In genomic region chr11:55404659-55405457, GRCm38 (mm10) we compare ENCODE assay signal across 12 mouse cellular contexts. TPM values are rescaled to one million over a fixed set of nuclear protein-coding genes. Genes with fewer than 3 reads are reported as not detected.
DNase-seq lines count a peak whose midpoint lies in the region; ATAC-seq lines count a peak whose summit lies in the region.
"Had no signal": no experiment of that assay in that cellular context is flagged by ENCODE, and none has a peak within 500 bp of the region (broad histone marks: within the 10 kb centered on the region; RNA-seq: fewer than 3 reads in every experiment).

No protein-coding gene starts in this region.

- H3K4me1 ChIP-seq in kidney, embryonic 14.5 days (ENCODE audit: control insufficient read depth, insufficient read depth, low read length), result 0 out of 2 replicates have a peak, but pooled peaks cover 5% of the 10 kb centered on the region
- H3K4me1 ChIP-seq in brown adipose tissue, adult 24 weeks (ENCODE audit: control insufficient read depth, insufficient read depth, insufficient read length, low read length), result peaks cover 32% of the 10 kb centered on the region
- peaks cover 16% of the 10 kb centered on the region; the same call in 1 of the 2 replicates for H3K4me1 ChIP-seq in lung, embryonic 15.5 days

- DNase-seq in kidney, adult 11 months, result no peak
- DNase-seq in ES-CJ7 (ENCODE audit: low read depth, low spot score), result peak; percentile 56
- DNase-seq in testis, postnatal 10 days (ENCODE audit: low spot score), result no peak
- no peak for DNase-seq in ovary, adult 18-20 months (ENCODE audit: low spot score)
- DNase-seq: cerebellum, adult 9-10 months; right cerebral cortex, postnatal 25 days; thymus, postnatal 14 days had no signal

- H3K27me3 ChIP-seq in kidney, embryonic 14.5 days (ENCODE audit: control insufficient read depth, insufficient read depth, low read length), result no peaks in the 10 kb centered on the region
- H3K27me3 ChIP-seq in lung, embryonic 15.5 days, result no peaks in the 10 kb centered on the region

- no peak overlapping the region for H3K4me3 ChIP-seq in kidney, embryonic 14.5 days (ENCODE audit: low read length)
- no peak overlapping the region for H3K4me3 ChIP-seq in brown adipose tissue, adult 24 weeks (ENCODE audit: insufficient read depth, low read depth, low read length)
- no peak overlapping the region for H3K4me3 ChIP-seq in lung, embryonic 15.5 days

- H3K36me3 ChIP-seq in kidney, embryonic 14.5 days (ENCODE audit: control insufficient read depth, insufficient read depth, low read length), result peaks cover 90% of the 10 kb centered on the region
- H3K36me3 ChIP-seq in lung, embryonic 15.5 days, result peaks cover 94% of the 10 kb centered on the region

- ATAC-seq in kidney, embryonic 14.5 days (ENCODE audit: low FRiP score, low TSS enrichment), result no peak
- ATAC-seq in lung, embryonic 15.5 days (ENCODE audit: borderline replicate concordance, extremely low read depth, low FRiP score, low TSS enrichment), result no peak
- ATAC-seq: inflammation-experienced regulatory T-cells, adult 6 months had no signal

- H3K27ac ChIP-seq in kidney, embryonic 14.5 days (ENCODE audit: low read depth, low read length), result peak overlapping the region; percentile 75
- peak overlapping the region; percentile 99 for H3K27ac ChIP-seq in brown adipose tissue, adult 24 weeks (replicated peaks; ENCODE audit: low read depth, low read length)
- H3K27ac ChIP-seq in lung, embryonic 15.5 days, result peak overlapping the region; percentile 68
- H3K27ac ChIP-seq: macrophage had no signal

- H3K4me2 ChIP-seq in kidney, embryonic 14.5 days (replicated peaks; ENCODE audit: low read depth, low read length), result no peak overlapping the region
- H3K4me2 ChIP-seq in lung, embryonic 15.5 days, result no peak overlapping the region

- no peaks in the 10 kb centered on the region for H3K9me3 ChIP-seq in kidney, embryonic 14.5 days (ENCODE audit: control insufficient read depth, low read length)
- no peaks in the 10 kb centered on the region for H3K9me3 ChIP-seq in lung, embryonic 15.5 days

- 87% methylated on average over 9 of the region's 9 CpGs for WGBS in kidney, embryonic 14.5 days
- WGBS in lung, embryonic 15.5 days, result 72% methylated on average over 9 of the region's 9 CpGs

- H3K9ac ChIP-seq in kidney, embryonic 14.5 days (ENCODE audit: low read depth, low read length), result no peak overlapping the region
- H3K9ac ChIP-seq in lung, embryonic 15.5 days, result no peak overlapping the region

RNA-seq across cellular contexts. Expression of gene Sparc, which starts 18.1 kb away (rescaled TPM):
- polyA plus RNA-seq in kidney, embryonic 14.5 days (2014; fragmentation: Nextera tagmentation; extraction: Ambion mirVana), result 817 and 919 TPM in 2 replicates
- 730 and 804 TPM in 2 replicates for polyA plus RNA-seq in brown adipose tissue, adult 24 weeks (2012; ENCODE audit: insufficient read depth, insufficient read length, missing spikeins)
- polyA plus RNA-seq in lung, embryonic 15.5 days (2015; fragmentation: Nextera tagmentation; extraction: Ambion mirVana), result 1,944 and 2,059 TPM in 2 replicates
- polyA plus RNA-seq: inflammation-experienced regulatory T-cells, adult 6 months had no signal

RNA-seq across cellular contexts. Expression of gene Atox1, which starts 56.2 kb away (rescaled TPM):
- 389 and 470 TPM in 2 replicates for polyA plus RNA-seq in kidney, embryonic 14.5 days (2014; fragmentation: Nextera tagmentation; extraction: Ambion mirVana)
- 386 and 509 TPM in 2 replicates for polyA plus RNA-seq in brown adipose tissue, adult 24 weeks (2012; ENCODE audit: insufficient read depth, insufficient read length, missing spikeins)
- polyA plus RNA-seq in lung, embryonic 15.5 days (2015; fragmentation: Nextera tagmentation; extraction: Ambion mirVana), result 531 and 546 TPM in 2 replicates
